In the genomic region with DNA sequence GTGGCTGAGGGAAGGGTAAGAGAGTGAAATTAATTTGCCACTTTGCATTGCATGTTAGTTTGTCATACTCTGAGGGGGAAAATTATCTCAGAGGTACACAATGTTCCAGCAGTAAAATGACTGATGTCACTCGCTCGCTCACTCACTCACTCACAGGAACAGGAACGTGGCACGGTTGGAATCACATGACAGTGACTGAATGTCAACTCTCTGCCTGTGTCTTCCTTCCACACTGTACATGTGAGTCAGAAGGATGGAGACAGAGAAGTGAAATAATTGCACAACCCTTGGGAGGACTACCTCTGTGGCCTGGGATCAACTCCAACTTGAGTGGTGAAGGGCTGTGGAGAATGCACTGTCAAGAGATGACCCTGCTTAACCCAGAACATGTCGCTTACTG, we compare ENCODE assay signal across 17 mouse cellular contexts. TPM values are rescaled to one million over a fixed set of nuclear protein-coding genes. Genes with fewer than 3 reads are reported as not detected.
DNase-seq lines count a peak whose midpoint lies in the region; ATAC-seq and TF ChIP-seq lines count a peak whose summit lies in the region.
"Had no signal": no experiment of that assay in that cellular context is flagged by ENCODE, and none has a peak within 500 bp of the region (broad histone marks: within the 10 kb centered on the region; RNA-seq: fewer than 3 reads in every experiment).

No protein-coding gene starts in this region.

- no peaks in the 10 kb centered on the region for H3K79me2 ChIP-seq in liver, adult 2 months (ENCODE audit: control insufficient read depth, insufficient read depth, low read length)

- no peak overlapping the region for H3K27ac ChIP-seq in liver, adult 2 months (replicated peaks; ENCODE audit: insufficient read depth, low read depth, low read length)
- H3K27ac ChIP-seq in hindbrain, embryonic 12.5 days = no peak overlapping the region
- H3K27ac ChIP-seq: kidney, postnatal 0 days; liver, embryonic 12.5 days had no signal

- TF ChIP-seq POLR2A in liver, adult 2 months (IDR thresholded peaks at IDR 0.05; ENCODE audit: extremely low read depth, insufficient read depth, low read length) = no peak

- ATAC-seq in monocyte, adult 5-6 weeks (replicated peaks; ENCODE audit: insufficient number of reproducible peaks, low FRiP score, low TSS enrichment, poor library complexity, severe bottlenecking) = peak; percentile 61
- ATAC-seq in hindbrain, embryonic 12.5 days (ENCODE audit: low FRiP score) = no peak
- ATAC-seq: activated CD4-positive, CD25-positive, alpha-beta regulatory T cell, adult 4 months; liver, embryonic 12.5 days had no signal

- 87% methylated on average over 5 of the region's 5 CpGs for WGBS in liver, adult 2 months
- WGBS in hindbrain, embryonic 12.5 days = 95% methylated on average over 5 of the region's 5 CpGs

- H3K27me3 ChIP-seq in liver, adult 2 months (ENCODE audit: control insufficient read depth, insufficient read depth, low read length) = no peaks in the 10 kb centered on the region
- no peaks in the 10 kb centered on the region for H3K27me3 ChIP-seq in hindbrain, embryonic 12.5 days

- TF ChIP-seq CTCF in liver, adult 2 months (IDR thresholded peaks at IDR 0.05; ENCODE audit: low read depth, low read length) = no peak

- H3K4me1 ChIP-seq in liver, adult 2 months (ENCODE audit: control insufficient read depth, insufficient read depth, low read length) = no peaks in the 10 kb centered on the region
- no peaks in the 10 kb centered on the region for H3K4me1 ChIP-seq in hindbrain, embryonic 12.5 days

- no peaks in the 10 kb centered on the region for H3K36me3 ChIP-seq in liver, adult 2 months (ENCODE audit: control insufficient read depth, insufficient read depth, low read length)
- no peaks in the 10 kb centered on the region for H3K36me3 ChIP-seq in hindbrain, embryonic 12.5 days
- H3K36me3 ChIP-seq: liver, embryonic 12.5 days had no signal

- H3K9me3 ChIP-seq in hindbrain, embryonic 12.5 days (replicated peaks) = no peaks in the 10 kb centered on the region
- H3K9me3 ChIP-seq: G1E; liver, embryonic 12.5 days had no signal

- H3K4me3 ChIP-seq in liver, adult 2 months (ENCODE audit: insufficient read depth, low read depth, low read length) = no peak overlapping the region
- H3K4me3 ChIP-seq in hindbrain, embryonic 12.5 days = no peak overlapping the region
- H3K4me3 ChIP-seq: liver, embryonic 12.5 days had no signal

- H3K9ac ChIP-seq in liver, adult 2 months (ENCODE audit: low read depth, low read length) = no peak overlapping the region
- H3K9ac ChIP-seq in hindbrain, embryonic 12.5 days = no peak overlapping the region
- H3K9ac ChIP-seq: liver, embryonic 12.5 days had no signal

- H3K4me2 ChIP-seq in hindbrain, embryonic 12.5 days (replicated peaks) = no peak overlapping the region
- H3K4me2 ChIP-seq: liver, embryonic 12.5 days had no signal

- DNase-seq in adrenal gland, adult (ENCODE audit: inconsistent age in 2 of 2, low spot score in 1 of 2) = peak; percentile 82 to 86
- no peak for DNase-seq in adrenal gland, postnatal 4 days (ENCODE audit: low spot score in 2 of 2)
- peak; percentile 48 for DNase-seq in liver, adult 2 months (ENCODE audit: extremely low read depth, low read depth, low spot score)
- no peak for DNase-seq in liver
- peak; percentile 62 to 66 for DNase-seq in adrenal gland, postnatal 36 days
- no peak for DNase-seq in natural killer cell, adult 2 months (ENCODE audit: low spot score in 2 of 2)
- DNase-seq: lung, postnatal 4 days had no signal

RNA-seq across cellular contexts. Expression of a gene that starts 6.3 kb away (rescaled TPM):
- total RNA-seq in adrenal gland, postnatal 4 days (2021) = not detected
- total RNA-seq in liver, adult 2 months (2014; rRNA removed) = not detected in 2 replicates
- polyA plus RNA-seq in liver, adult 2 months (2012; rRNA removed) = not detected in 2 replicates
- not detected for total RNA-seq in adrenal gland, postnatal 36 days (2021)
- 0.19 to 1.6 TPM in 2 of 3 replicates, not detected in the other for total RNA-seq in monocyte, adult 5-6 weeks (2017)
- not detected in 2 replicates for polyA plus RNA-seq in hindbrain, embryonic 12.5 days (2016; fragmentation: Nextera tagmentation; extraction: Ambion mirVana)
- total RNA-seq: left cerebral cortex, adult 8-10 months; midbrain, postnatal 0 days had no signal
- polyA plus RNA-seq: activated CD4-positive, CD25-positive, alpha-beta regulatory T cell, adult 4 months; G1E; heart, embryonic 14.5 days; kidney, postnatal 0 days; liver, embryonic 12.5 days; midbrain, postnatal 0 days; thymus, postnatal 0 days had no signal

RNA-seq across cellular contexts. Expression of a gene that starts 28.0 kb away (rescaled TPM):
- 1 to 10 TPM; 1.5 TPM for total RNA-seq in adrenal gland, postnatal 4 days (2021)
- not detected in 2 replicates for total RNA-seq in liver, adult 2 months (2014; rRNA removed)
- polyA plus RNA-seq in liver, adult 2 months (2012; rRNA removed) = 0.22 TPM in 1 of 2 replicates, not detected in the other
- total RNA-seq in adrenal gland, postnatal 36 days (2021) = under 1 TPM in 1 of 2 experiments, not detected in 1; 0.26 TPM
- total RNA-seq in monocyte, adult 5-6 weeks (2017) = 0.86 to 3.6 TPM (median 2.4 TPM) in 3 replicates
- polyA plus RNA-seq in hindbrain, embryonic 12.5 days (2016; fragmentation: Nextera tagmentation; extraction: Ambion mirVana) = 0.79 and 1.2 TPM in 2 replicates

RNA-seq across cellular contexts. Expression of a gene that starts 42.0 kb away (rescaled TPM):
- under 1 TPM in 1 of 2 experiments, not detected in 1; 0.54 TPM for total RNA-seq in adrenal gland, postnatal 4 days (2021)
- 11.0 and 15.6 TPM in 2 replicates for total RNA-seq in liver, adult 2 months (2014; rRNA removed)
- polyA plus RNA-seq in liver, adult 2 months (2012; rRNA removed) = 6.2 and 6.6 TPM in 2 replicates
- not detected for total RNA-seq in adrenal gland, postnatal 36 days (2021)
- total RNA-seq in monocyte, adult 5-6 weeks (2017) = 0.39 to 4.6 TPM (median 0.48 TPM) in 3 replicates
- polyA plus RNA-seq in hindbrain, embryonic 12.5 days (2016; fragmentation: Nextera tagmentation; extraction: Ambion mirVana) = not detected in 2 replicates
- total RNA-seq: left cerebral cortex, adult 8-10 months; midbrain, postnatal 0 days had no signal
- polyA plus RNA-seq: activated CD4-positive, CD25-positive, alpha-beta regulatory T cell, adult 4 months; G1E; heart, embryonic 14.5 days; kidney, postnatal 0 days; midbrain, postnatal 0 days had no signal

Comparison
In these comparisons a context has a peak if more than half of its experiments do, and no peak if none do; other contexts are left out.
1. DNase-seq: peak in adrenal gland, adult (2 of 2), liver, adult 2 months (single experiment) and adrenal gland, postnatal 36 days (2 of 2); none in adrenal gland, postnatal 4 days (0 of 2), liver (single experiment) and natural killer cell, adult 2 months (0 of 2).